Mouse (Mus musculus) adipose tissue, adult 10 weeks (tissue): Measurements from ENCODE around the gene Baz1a. TPM values are rescaled to one million over a fixed set of nuclear protein-coding genes. Genes with fewer than 3 reads are reported as not detected.

Experiments used
- polyA plus RNA-seq: library from polyadenylated mRNA; stranded (reverse); fragments of 350-450 nt; fragmentation: Illumina TruSeq; extraction: RNeasy Lipid Tissue Mini Kit (QIAGEN cat#74804); gene quantifications from one replicate; pipeline ENCODE4 v1.2.3, GENCODE M21; 2014; ENCODE audit warnings: low read depth, low replicate concordance

Baz1a gene
- 10.4 TPM for polyA plus RNA-seq

DNA sequence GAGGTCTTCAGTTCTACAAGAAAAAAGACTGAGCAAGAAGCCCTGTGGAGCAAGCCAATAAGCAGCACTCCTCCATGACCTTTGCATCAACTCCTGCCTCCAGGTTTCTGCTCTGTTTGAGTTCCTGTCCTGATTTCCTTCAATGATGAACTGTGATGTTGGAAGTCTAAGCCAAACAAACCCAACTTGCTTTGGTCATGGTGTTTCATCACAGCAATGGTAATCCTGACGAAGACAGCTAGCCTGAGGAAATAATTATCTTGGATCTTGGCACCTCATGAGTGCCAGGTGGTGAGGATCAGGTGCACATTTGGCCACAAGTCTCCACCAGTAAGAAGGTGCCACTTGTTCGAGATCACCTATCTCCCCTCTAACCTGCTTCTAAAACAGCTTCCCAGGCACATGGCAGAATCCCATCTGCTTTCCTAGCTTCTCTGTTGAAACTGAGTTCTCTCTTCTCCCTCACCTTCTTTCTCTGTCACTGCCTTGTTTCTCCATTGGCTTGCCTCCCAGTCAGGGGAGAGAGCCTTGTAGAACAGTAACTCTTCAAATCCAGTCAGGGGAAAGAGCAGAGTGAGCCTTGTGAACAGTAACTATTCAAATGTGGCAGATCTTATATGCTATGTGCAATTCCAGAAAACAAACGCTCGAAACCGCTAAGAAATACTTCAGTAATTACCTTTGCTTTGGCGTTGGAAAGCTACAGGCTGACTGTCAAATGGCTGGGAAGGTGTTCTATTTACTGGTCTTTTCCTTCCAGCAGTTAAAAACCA lies at the start of gene Baz1a:
Gene Baz1a, minus strand, starts transcription at position 723 of the 773 bp plus-strand sequence.

DNA sequence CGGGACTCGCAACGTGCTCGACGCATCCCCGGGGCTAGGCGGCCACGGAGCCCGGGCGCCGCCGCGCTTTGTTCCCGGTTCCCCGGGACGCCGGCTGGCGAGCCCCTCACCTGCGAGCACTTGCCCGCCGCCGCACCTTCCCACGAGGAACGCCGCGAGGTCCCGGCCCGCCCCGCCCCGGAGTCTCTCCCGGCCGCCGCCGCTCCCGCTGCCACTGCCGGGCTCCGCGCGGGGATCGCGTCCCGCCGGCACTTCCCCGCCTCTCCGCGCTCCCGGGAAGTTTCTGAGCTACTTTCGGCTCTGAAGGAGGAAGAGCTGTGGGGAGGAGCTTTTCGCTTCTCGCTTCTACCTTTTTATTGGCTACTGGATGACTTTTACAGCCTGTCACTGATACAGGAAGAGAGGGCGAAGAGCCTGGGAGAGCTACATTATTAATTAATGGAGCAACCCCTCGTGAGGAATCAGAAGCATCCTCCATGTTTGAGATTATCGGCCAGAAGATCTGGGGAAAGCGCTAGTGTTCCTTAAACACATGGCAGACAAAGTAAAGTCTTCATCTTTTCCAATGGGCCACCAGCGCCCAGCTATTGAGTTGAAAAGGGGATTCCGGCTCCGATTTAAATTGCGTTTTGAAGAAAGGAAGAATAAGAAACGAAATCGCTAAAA lies 28.0 kb downstream of the Baz1a start, which contains the start of gene Gm20403:
Gene Gm20403, minus strand, starts transcription at position 478 of the 666 bp plus-strand sequence.

DNA sequence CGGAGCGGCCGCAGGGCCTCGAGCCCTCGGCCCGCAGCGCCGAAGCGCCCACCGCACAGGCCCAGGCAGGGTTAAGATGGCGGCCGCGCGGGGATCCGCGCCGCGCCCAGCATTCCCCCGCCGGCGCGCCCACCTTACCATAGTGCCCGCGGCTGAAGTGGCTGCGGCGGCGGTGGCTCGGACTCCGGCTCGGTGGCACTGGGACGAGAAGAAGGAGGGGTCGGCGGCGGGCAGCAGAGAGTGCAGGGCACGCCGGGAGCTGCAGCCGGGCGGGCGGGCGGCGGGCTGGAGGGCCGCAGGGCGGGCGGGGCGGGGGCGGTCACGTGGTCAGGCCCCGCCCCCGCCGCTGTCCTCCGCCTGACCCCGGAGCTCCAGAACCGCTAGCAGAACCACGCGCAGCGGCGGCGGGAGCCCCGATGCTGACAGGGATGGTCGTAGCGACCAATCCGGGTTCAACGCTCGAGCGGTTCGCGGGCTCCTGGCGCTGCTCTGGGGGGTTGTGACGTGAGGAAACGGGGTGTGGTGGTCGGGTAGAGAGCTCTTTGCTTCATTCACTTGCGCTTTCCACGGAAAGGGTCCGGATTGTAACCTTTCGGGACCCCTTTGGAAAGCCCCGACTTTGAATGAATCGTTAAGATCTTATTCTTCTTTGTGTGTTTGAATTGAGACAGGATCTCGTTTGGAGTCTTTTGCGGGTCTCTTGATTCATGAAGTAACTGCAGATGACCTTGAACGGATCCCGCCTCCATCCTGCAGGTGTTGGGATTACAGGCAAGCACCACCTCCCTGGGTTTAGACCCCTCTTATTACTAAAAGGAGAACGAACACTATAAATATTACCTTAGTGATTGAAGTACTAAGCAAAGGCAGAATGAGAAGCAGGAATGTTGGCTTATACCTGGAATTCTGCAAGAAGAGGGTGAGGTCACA lies 151.3 kb downstream of the Baz1a start, which contains the start of gene Cfl2:
Gene Cfl2, minus strand, starts transcription at position 272 of the 930 bp plus-strand sequence.

Other genes with a start within 250 kb of the Baz1a start
- gene Snx6, start 218.6 kb downstream of the Baz1a start, polyA plus RNA-seq, result 79.4 TPM
- gene Cfl2, start 151.5 kb downstream of the Baz1a start, polyA plus RNA-seq, result 89.2 TPM
- not detected for gene Gm20403, start 27.8 kb downstream of the Baz1a start, polyA plus RNA-seq
- gene 2700097O09Rik, start 65.8 kb upstream of the Baz1a start, polyA plus RNA-seq, result 15.5 TPM
- gene Srp54a, start 65.9 kb upstream of the Baz1a start, polyA plus RNA-seq, result 92.1 TPM
- gene Fam177a, start 110.1 kb upstream of the Baz1a start, polyA plus RNA-seq, result 19.1 TPM
- gene Srp54b, start 140.8 kb upstream of the Baz1a start, polyA plus RNA-seq, result 48.3 TPM
- gene 1700047I17Rik2, start 185.2 kb upstream of the Baz1a start, polyA plus RNA-seq, result not detected
- gene Srp54c, start 215.8 kb upstream of the Baz1a start, polyA plus RNA-seq, result 64.8 TPM